Mouse (Mus musculus): Measurements from ENCODE around the gene Zscan4-ps2. TPM values are rescaled to one million over a fixed set of nuclear protein-coding genes. Genes with fewer than 3 reads are reported as not detected.
"Not testable (repeated sequence)": the region's sequence is repeated elsewhere in the genome, so short reads cannot be mapped to it uniquely, and the experiment has no call there.

The Zscan4-ps2 gene
- polyA plus RNA-seq (2016; fragmentation: Nextera tagmentation; extraction: Ambion mirVana), result not detected in 2 replicates

GRCm38 (mm10) chr7:11514010-11514409, at the start of gene Zscan4-ps2:
Zscan4-ps2 (plus strand) TSS chr7:11514310.
- H3K9me3 ChIP-seq (replicated peaks); H3K4me3 ChIP-seq; H3K27ac ChIP-seq (replicated peaks); DNase-seq (ENCODE audit: low spot score); H3K27me3 ChIP-seq (ENCODE audit: low read depth, poor library complexity, severe bottlenecking); H3K4me1 ChIP-seq; H3K36me3 ChIP-seq: not testable (repeated sequence)
- WGBS, result 83% methylated on average over 1 of the region's 1 CpGs

Other genes with a start within 250 kb of the Zscan4-ps2 start
- not detected in 2 replicates for gene Zscan4e, start 203.6 kb upstream of the Zscan4-ps2 start, polyA plus RNA-seq (2016; fragmentation: Nextera tagmentation; extraction: Ambion mirVana)
- gene Zscan4f, start 116.4 kb upstream of the Zscan4-ps2 start, polyA plus RNA-seq (2016; fragmentation: Nextera tagmentation; extraction: Ambion mirVana), result not detected in 2 replicates
- not detected in 2 replicates for gene Zscan4-ps3, start 95.0 kb downstream of the Zscan4-ps2 start, polyA plus RNA-seq (2016; fragmentation: Nextera tagmentation; extraction: Ambion mirVana)
- not detected in 2 replicates for gene Vmn1r72, start 165.8 kb downstream of the Zscan4-ps2 start, polyA plus RNA-seq (2016; fragmentation: Nextera tagmentation; extraction: Ambion mirVana)
- not detected in 2 replicates for gene Vmn1r73, start 216.0 kb downstream of the Zscan4-ps2 start, polyA plus RNA-seq (2016; fragmentation: Nextera tagmentation; extraction: Ambion mirVana)

Data from midbrain, embryonic 10.5 days (tissue).